Mouse (Mus musculus): ENCODE results near the gene Cyp3a41b. TPM values are rescaled to one million over a fixed set of nuclear protein-coding genes. Genes with fewer than 3 reads are reported as not detected.
"Not testable (repeated sequence)": the region's sequence is repeated elsewhere in the genome, so short reads cannot be mapped to it uniquely, and the experiment has no call there.

The Cyp3a41b gene
- polyA plus RNA-seq (2012; rRNA removed) (not detected in 2 replicates), polyA plus RNA-seq (2014; fragmentation: Nextera tagmentation; extraction: Ambion mirVana) (not detected in 2 replicates)

DNA sequence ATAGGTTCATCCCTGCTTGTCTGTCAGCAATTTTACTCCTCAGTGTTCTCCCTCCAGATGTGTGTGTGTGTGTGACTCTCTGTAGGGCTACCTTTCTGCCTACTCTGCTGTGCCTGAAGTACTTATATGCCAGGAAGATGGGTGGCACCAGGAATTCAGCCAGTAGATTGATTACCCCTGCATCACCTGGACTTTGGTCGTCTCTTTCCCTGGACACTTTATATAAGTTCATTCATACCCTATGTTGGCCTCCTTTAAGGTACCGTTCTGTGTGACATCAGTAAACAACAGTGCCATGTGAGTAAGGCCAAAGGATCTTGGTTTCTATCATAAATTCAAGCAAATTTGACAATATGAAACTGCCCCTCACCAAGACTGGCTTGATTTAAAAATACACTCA lies at the start of gene Cyp3a41b:
Gene Cyp3a41b (minus strand): TSS at position 101 of the 400 bp plus-strand sequence.
- not testable (repeated sequence) for H3K27me3 ChIP-seq (ENCODE audit: control insufficient read depth, insufficient read depth, low read length); H3K4me3 ChIP-seq (ENCODE audit: insufficient read depth in 1 of 2, low read depth in 2 of 2, low read length in 2 of 2); H3K9me3 ChIP-seq (ENCODE audit: control insufficient read depth, low read length); H3K36me3 ChIP-seq (replicated peaks; ENCODE audit: control insufficient read depth, insufficient read depth, low read depth); H3K4me1 ChIP-seq (replicated peaks; ENCODE audit: control insufficient read depth in 2 of 2, insufficient read depth in 2 of 2, low read length in 1 of 2); H3K4me2 ChIP-seq (ENCODE audit: low read depth); DNase-seq (ENCODE audit: low read depth in 3 of 3, low spot score in 3 of 3); ATAC-seq (ENCODE audit: insufficient read depth); H3K27ac ChIP-seq; H3K9ac ChIP-seq (replicated peaks)
- WGBS (ENCODE audit: insufficient replicate concordance) = 36% methylated on average over 1 of the region's 2 CpGs

GRCm38 (mm10) chr5:145632286-145632685 lies 47.8 kb upstream of the Cyp3a41b start:
- not testable (repeated sequence) for DNase-seq (ENCODE audit: low read depth in 3 of 3, low spot score in 3 of 3); ATAC-seq (ENCODE audit: insufficient read depth); H3K27ac ChIP-seq; H3K4me1 ChIP-seq (replicated peaks; ENCODE audit: control insufficient read depth in 2 of 2, insufficient read depth in 2 of 2, low read length in 1 of 2); H3K9ac ChIP-seq (replicated peaks); H3K4me3 ChIP-seq (ENCODE audit: insufficient read depth in 1 of 2, low read depth in 2 of 2, low read length in 2 of 2); H3K9me3 ChIP-seq (ENCODE audit: control insufficient read depth, low read length); H3K4me2 ChIP-seq (ENCODE audit: low read depth); H3K27me3 ChIP-seq (ENCODE audit: control insufficient read depth, insufficient read depth, low read length); H3K36me3 ChIP-seq (replicated peaks; ENCODE audit: control insufficient read depth, insufficient read depth, low read depth)
- 60% methylated on average over 1 of the region's 1 CpGs for WGBS (ENCODE audit: insufficient replicate concordance)

GRCm38 (mm10) chr5:145604891-145605290 lies 20.4 kb upstream of the Cyp3a41b start:
- not testable (repeated sequence) for H3K27me3 ChIP-seq (ENCODE audit: control insufficient read depth, insufficient read depth, low read length); H3K4me2 ChIP-seq (ENCODE audit: low read depth); H3K9me3 ChIP-seq (ENCODE audit: control insufficient read depth, low read length); H3K36me3 ChIP-seq (replicated peaks; ENCODE audit: control insufficient read depth, insufficient read depth, low read depth); H3K27ac ChIP-seq; H3K4me1 ChIP-seq (replicated peaks; ENCODE audit: control insufficient read depth in 2 of 2, insufficient read depth in 2 of 2, low read length in 1 of 2); DNase-seq (ENCODE audit: low read depth in 3 of 3, low spot score in 3 of 3); H3K4me3 ChIP-seq (ENCODE audit: insufficient read depth in 1 of 2, low read depth in 2 of 2, low read length in 2 of 2); H3K9ac ChIP-seq (replicated peaks); ATAC-seq (ENCODE audit: insufficient read depth)
- WGBS (ENCODE audit: insufficient replicate concordance) = no CpG with 5 or more reads among the region's 1 CpGs

DNA sequence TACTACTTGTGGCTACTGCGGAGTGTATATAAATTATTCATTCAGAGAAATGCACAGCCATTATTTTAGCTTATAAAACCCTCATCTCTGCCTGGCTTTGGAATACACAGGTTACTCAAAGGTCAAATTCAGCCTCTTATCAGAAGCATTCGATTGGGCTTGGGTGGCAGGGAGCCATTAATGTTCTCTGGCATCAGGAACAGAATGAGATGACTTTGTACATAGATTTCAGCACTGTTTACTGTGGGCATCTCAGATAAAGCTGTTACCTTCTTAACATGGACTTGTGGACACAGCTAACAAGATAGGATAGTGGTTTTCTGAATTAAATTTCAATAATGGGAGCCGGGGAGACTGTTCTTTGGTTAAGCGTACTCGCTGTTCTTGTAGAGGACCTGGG lies 13.3 kb upstream of the Cyp3a41b start:
- H3K4me2 ChIP-seq (ENCODE audit: low read depth); H3K27me3 ChIP-seq (ENCODE audit: control insufficient read depth, insufficient read depth, low read length); H3K4me3 ChIP-seq (ENCODE audit: insufficient read depth in 1 of 2, low read depth in 2 of 2, low read length in 2 of 2); DNase-seq (ENCODE audit: low read depth in 3 of 3, low spot score in 3 of 3); H3K9ac ChIP-seq (replicated peaks); H3K9me3 ChIP-seq (ENCODE audit: control insufficient read depth, low read length); H3K4me1 ChIP-seq (replicated peaks; ENCODE audit: control insufficient read depth in 2 of 2, insufficient read depth in 2 of 2, low read length in 1 of 2); H3K27ac ChIP-seq; H3K36me3 ChIP-seq (replicated peaks; ENCODE audit: control insufficient read depth, insufficient read depth, low read depth); ATAC-seq (ENCODE audit: insufficient read depth): not testable (repeated sequence)
- 48% methylated on average over 5 of the region's 5 CpGs for WGBS (ENCODE audit: insufficient replicate concordance)

DNA sequence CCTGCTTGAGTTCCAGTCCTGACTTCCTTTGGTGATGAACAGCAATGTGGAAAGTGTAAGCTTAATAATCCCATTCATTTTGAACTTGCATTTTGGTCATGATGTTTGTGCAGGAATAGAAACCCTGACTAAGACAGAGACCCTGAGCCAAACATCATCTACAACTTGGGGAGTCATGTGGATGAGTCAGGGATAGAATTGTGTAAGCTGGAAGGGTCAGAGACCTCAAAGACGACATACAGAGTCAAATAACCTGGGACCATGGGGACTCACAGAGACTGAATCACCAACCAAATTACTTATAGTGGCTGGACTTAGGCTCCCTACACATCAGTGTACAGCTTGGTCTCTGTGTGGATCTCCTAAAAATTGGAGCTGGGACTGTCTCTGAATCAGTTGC lies 7.2 kb downstream of the Cyp3a41b start:
- H3K4me2 ChIP-seq (ENCODE audit: low read depth); H3K4me3 ChIP-seq (ENCODE audit: insufficient read depth in 1 of 2, low read depth in 2 of 2, low read length in 2 of 2); H3K9me3 ChIP-seq (ENCODE audit: control insufficient read depth, low read length); H3K36me3 ChIP-seq (replicated peaks; ENCODE audit: control insufficient read depth, insufficient read depth, low read depth); H3K27me3 ChIP-seq (ENCODE audit: control insufficient read depth, insufficient read depth, low read length); H3K9ac ChIP-seq (replicated peaks); ATAC-seq (ENCODE audit: insufficient read depth); DNase-seq (ENCODE audit: low read depth in 3 of 3, low spot score in 3 of 3); H3K4me1 ChIP-seq (replicated peaks; ENCODE audit: control insufficient read depth in 2 of 2, insufficient read depth in 2 of 2, low read length in 1 of 2); H3K27ac ChIP-seq: not testable (repeated sequence)
- 32% methylated on average over 1 of the region's 1 CpGs for WGBS (ENCODE audit: insufficient replicate concordance)

GRCm38 (mm10) chr5:145575660-145576059 lies 8.9 kb downstream of the Cyp3a41b start:
- H3K4me1 ChIP-seq (replicated peaks; ENCODE audit: control insufficient read depth in 2 of 2, insufficient read depth in 2 of 2, low read length in 1 of 2); H3K4me3 ChIP-seq (ENCODE audit: insufficient read depth in 1 of 2, low read depth in 2 of 2, low read length in 2 of 2); DNase-seq (ENCODE audit: low read depth in 3 of 3, low spot score in 3 of 3); ATAC-seq (ENCODE audit: insufficient read depth); H3K36me3 ChIP-seq (replicated peaks; ENCODE audit: control insufficient read depth, insufficient read depth, low read depth); H3K9ac ChIP-seq (replicated peaks); H3K27me3 ChIP-seq (ENCODE audit: control insufficient read depth, insufficient read depth, low read length); H3K9me3 ChIP-seq (ENCODE audit: control insufficient read depth, low read length); H3K27ac ChIP-seq; H3K4me2 ChIP-seq (ENCODE audit: low read depth): not testable (repeated sequence)
- 67% methylated on average over 4 of the region's 4 CpGs for WGBS (ENCODE audit: insufficient replicate concordance)

GRCm38 (mm10) chr5:145571922-145572321 lies 12.6 kb downstream of the Cyp3a41b start:
- not testable (repeated sequence) for H3K4me1 ChIP-seq (replicated peaks; ENCODE audit: control insufficient read depth in 2 of 2, insufficient read depth in 2 of 2, low read length in 1 of 2); H3K9ac ChIP-seq (replicated peaks); H3K4me3 ChIP-seq (ENCODE audit: insufficient read depth in 1 of 2, low read depth in 2 of 2, low read length in 2 of 2); H3K9me3 ChIP-seq (ENCODE audit: control insufficient read depth, low read length); ATAC-seq (ENCODE audit: insufficient read depth); H3K27ac ChIP-seq; H3K36me3 ChIP-seq (replicated peaks; ENCODE audit: control insufficient read depth, insufficient read depth, low read depth); H3K27me3 ChIP-seq (ENCODE audit: control insufficient read depth, insufficient read depth, low read length); H3K4me2 ChIP-seq (ENCODE audit: low read depth); DNase-seq (ENCODE audit: low read depth in 3 of 3, low spot score in 3 of 3)
- 62% methylated on average over 2 of the region's 2 CpGs for WGBS (ENCODE audit: insufficient replicate concordance)

Data from liver, embryonic 14.5 days (tissue).